10 mouse cellular contexts compared by ENCODE assay signal in the genomic region with DNA sequence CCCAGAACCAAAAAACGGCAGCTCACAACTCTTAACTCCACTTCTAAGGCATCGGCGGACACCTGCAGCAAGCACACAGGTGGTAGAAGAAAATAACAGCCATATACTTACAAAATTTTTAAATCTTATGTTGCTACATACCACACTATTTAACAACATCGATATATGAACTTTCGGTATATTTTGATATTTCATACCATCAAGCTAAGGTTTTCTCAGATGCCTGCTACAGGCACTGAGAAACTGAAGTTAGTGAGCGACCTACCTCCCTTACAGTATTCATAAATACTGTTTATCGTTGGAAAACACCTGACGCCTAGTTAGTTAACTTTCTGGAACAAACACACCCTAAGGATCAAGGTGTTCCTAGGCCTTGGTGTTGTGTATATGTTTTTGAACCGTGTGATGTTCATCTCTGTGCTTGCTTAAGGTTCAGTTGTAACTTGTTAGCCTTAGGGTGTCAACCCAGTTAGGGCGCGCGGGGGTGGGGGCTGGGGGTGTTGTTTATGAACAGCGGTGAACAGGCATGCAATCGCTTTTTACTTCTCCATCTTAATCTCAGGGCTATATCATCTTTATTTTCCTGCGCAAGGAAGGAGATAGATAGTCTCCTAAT. TPM values are rescaled to one million over a fixed set of nuclear protein-coding genes. Genes with fewer than 3 reads are reported as not detected.
DNase-seq lines count a peak whose midpoint lies in the region; ATAC-seq and TF ChIP-seq lines count a peak whose summit lies in the region.
"Had no signal": no experiment of that assay in that cellular context is flagged by ENCODE, and none has a peak within 500 bp of the region (broad histone marks: within the 10 kb centered on the region; RNA-seq: fewer than 3 reads in every experiment).

No protein-coding gene starts in this region.

- H3K4me3 ChIP-seq in heart, embryonic 11.5 days (ENCODE audit: low read depth, low read length): peak overlapping the region; percentile 70
- peak overlapping the region; percentile 18 for H3K4me3 ChIP-seq in E14TG2a.4 (replicated peaks; ENCODE audit: low read length)
- H3K4me3 ChIP-seq in heart, embryonic 14.5 days (ENCODE audit: control insufficient read depth in 1 of 2, insufficient read depth in 1 of 2, low read depth in 1 of 2, low read length in 2 of 2): peak overlapping the region in 1 of 2 experiments; percentile 76; a peak in 2 of 4 replicates
- peak overlapping the region; percentile 74 for H3K4me3 ChIP-seq in liver, embryonic 13.5 days (replicated peaks)

- peak overlapping the region; percentile 90 for H3K4me2 ChIP-seq in heart, embryonic 11.5 days
- peak overlapping the region; percentile 97 for H3K4me2 ChIP-seq in heart, embryonic 14.5 days (ENCODE audit: low read length)
- peak overlapping the region; percentile 86 for H3K4me2 ChIP-seq in liver, embryonic 13.5 days

- intact Hi-C loops in left cerebral cortex, postnatal 36 days (cut with DNase I): no loop called here

- H3K9ac ChIP-seq in heart, embryonic 11.5 days (ENCODE audit: low read depth, low read length): peak overlapping the region; percentile 86; the same call in 1 of the 2 replicates
- H3K9ac ChIP-seq in heart, embryonic 14.5 days (ENCODE audit: low read length): peak overlapping the region; percentile 88
- peak overlapping the region; percentile 79 for H3K9ac ChIP-seq in liver, embryonic 13.5 days

- peaks cover 15% of the 10 kb centered on the region for H3K36me3 ChIP-seq in heart, embryonic 11.5 days (ENCODE audit: control insufficient read depth, insufficient read depth, low read length)
- peaks cover 26% of the 10 kb centered on the region for H3K36me3 ChIP-seq in E14TG2a.4 (ENCODE audit: insufficient read depth, low read length)
- peaks cover 24% of the 10 kb centered on the region for H3K36me3 ChIP-seq in heart, embryonic 14.5 days (ENCODE audit: control insufficient read depth, insufficient read depth, low read length)
- peaks cover 20% of the 10 kb centered on the region for H3K36me3 ChIP-seq in liver, embryonic 13.5 days

- H3K9me3 ChIP-seq in heart, embryonic 11.5 days (replicated peaks; ENCODE audit: control insufficient read depth, low read length): no peaks in the 10 kb centered on the region
- H3K9me3 ChIP-seq in E14TG2a.4 (ENCODE audit: low read length): no peaks in the 10 kb centered on the region
- H3K9me3 ChIP-seq in heart, embryonic 14.5 days (ENCODE audit: control insufficient read depth, low read length): no peaks in the 10 kb centered on the region
- no peaks in the 10 kb centered on the region for H3K9me3 ChIP-seq in liver, embryonic 13.5 days (replicated peaks)

- 75% methylated on average over 15 of the region's 15 CpGs for WGBS in heart, embryonic 11.5 days (ENCODE audit: insufficient replicate concordance)
- 73% methylated on average over 15 of the region's 15 CpGs for WGBS in heart, embryonic 14.5 days
- 61% methylated on average over 15 of the region's 15 CpGs for WGBS in liver, embryonic 13.5 days (ENCODE audit: insufficient replicate concordance)

- no peak for DNase-seq in heart, adult 8-10 months (ENCODE audit: low spot score)
- no peak for DNase-seq in liver, embryonic 13.5 days
- DNase-seq in yolk sac, embryonic 10.5 days (ENCODE audit: low spot score): no peak
- no peak for DNase-seq in adrenal gland, postnatal 4 days (ENCODE audit: low spot score in 2 of 2)
- no peak for DNase-seq in left cerebral cortex, postnatal 36 days (ENCODE audit: low spot score in 2 of 2)

- no peak for ATAC-seq in heart, embryonic 11.5 days (replicated peaks; ENCODE audit: insufficient number of reproducible peaks, low FRiP score, low TSS enrichment)
- ATAC-seq in heart, embryonic 14.5 days (ENCODE audit: insufficient number of reproducible peaks, insufficient read depth, low FRiP score, low read depth): no peak
- ATAC-seq in liver, embryonic 13.5 days (ENCODE audit: low read depth): no peak

- H3K27ac ChIP-seq in heart, embryonic 11.5 days (ENCODE audit: low read depth, low read length): peak overlapping the region; percentile 73
- peak overlapping the region; percentile 89 to 93; a peak in 3 of 4 replicates for H3K27ac ChIP-seq in heart, embryonic 14.5 days (replicated peaks in 1 of 2; ENCODE audit: control insufficient read depth in 1 of 2, insufficient read depth in 1 of 2, low read depth in 2 of 2, low read length in 2 of 2)
- H3K27ac ChIP-seq in liver, embryonic 13.5 days: 0 out of 2 replicates have a peak overlapping the region, but pooled peaks have one; percentile 34

- TF ChIP-seq CTCF in E14TG2a.4 (conservative IDR thresholded peaks at IDR 0.05; ENCODE audit: low read length): no peak

- peaks cover 31% of the 10 kb centered on the region for H3K4me1 ChIP-seq in heart, embryonic 11.5 days (ENCODE audit: control insufficient read depth, insufficient read depth, low read length)
- H3K4me1 ChIP-seq in E14TG2a.4 (replicated peaks; ENCODE audit: low read depth, low read length): peaks cover 73% of the 10 kb centered on the region
- H3K4me1 ChIP-seq in heart, embryonic 14.5 days (ENCODE audit: control insufficient read depth in 2 of 2, insufficient read depth in 2 of 2, low read length in 2 of 2): peaks cover 10 to 36% of the 10 kb centered on the region in 2 experiments
- H3K4me1 ChIP-seq in liver, embryonic 13.5 days (replicated peaks): peaks cover 56% of the 10 kb centered on the region

- no peaks in the 10 kb centered on the region for H3K27me3 ChIP-seq in heart, embryonic 11.5 days (ENCODE audit: control insufficient read depth, insufficient read depth, low read length)
- H3K27me3 ChIP-seq in E14TG2a.4 (ENCODE audit: insufficient read depth, low read length): no peaks in the 10 kb centered on the region
- H3K27me3 ChIP-seq in heart, embryonic 14.5 days (ENCODE audit: control insufficient read depth, insufficient read depth, low read length): no peaks in the 10 kb centered on the region
- no peaks in the 10 kb centered on the region for H3K27me3 ChIP-seq in liver, embryonic 13.5 days

RNA-seq across cellular contexts. Expression of gene Txnip, which starts 1.6 kb away (rescaled TPM):
- polyA plus RNA-seq in heart, embryonic 11.5 days (2014; fragmentation: Nextera tagmentation; extraction: Ambion mirVana): 106 and 121 TPM in 2 replicates
- total RNA-seq in heart, adult 8-10 months (2022): 100 to 1,000 TPM; 346 to 908 (median 654) TPM
- 257 and 262 TPM in 2 replicates for polyA plus RNA-seq in heart, embryonic 14.5 days (2014; fragmentation: Nextera tagmentation; extraction: Ambion mirVana)
- polyA plus RNA-seq in liver, embryonic 13.5 days (2015; fragmentation: Nextera tagmentation; extraction: Ambion mirVana): 29.7 and 29.9 TPM in 2 replicates
- total RNA-seq in adrenal gland, postnatal 4 days (2021): 100 to 1,000 TPM; 980 to 992 TPM
- total RNA-seq in left cerebral cortex, postnatal 36 days (2021): 10 to 100 TPM; 19.5 to 21.8 TPM

RNA-seq across cellular contexts. Expression of gene Gm16253, which starts 20.7 kb away (rescaled TPM):
- 1.2 and 1.5 TPM in 2 replicates for polyA plus RNA-seq in heart, embryonic 11.5 days (2014; fragmentation: Nextera tagmentation; extraction: Ambion mirVana)
- total RNA-seq in heart, adult 8-10 months (2022): 1 to 10 TPM in 3 of 4 experiments, not detected in 1; 2.5 to 3.3 (median 3.2) TPM
- polyA plus RNA-seq in heart, embryonic 14.5 days (2014; fragmentation: Nextera tagmentation; extraction: Ambion mirVana): 0.68 and 0.81 TPM in 2 replicates
- polyA plus RNA-seq in liver, embryonic 13.5 days (2015; fragmentation: Nextera tagmentation; extraction: Ambion mirVana): 0.29 TPM in 1 of 2 replicates, not detected in the other
- not detected for total RNA-seq in adrenal gland, postnatal 4 days (2021)
- not detected for total RNA-seq in left cerebral cortex, postnatal 36 days (2021)
- total RNA-seq: common myeloid progenitor, adult 5-6 weeks; left cerebral cortex, postnatal 10 days had no signal

RNA-seq across cellular contexts. Expression of gene Hfe2, which starts 31.1 kb away (rescaled TPM):
- polyA plus RNA-seq in heart, embryonic 11.5 days (2014; fragmentation: Nextera tagmentation; extraction: Ambion mirVana): 7.4 and 9.3 TPM in 2 replicates
- total RNA-seq in heart, adult 8-10 months (2022): 100 to 1,000 TPM; 271 to 333 (median 312) TPM
- 10.8 and 11.7 TPM in 2 replicates for polyA plus RNA-seq in heart, embryonic 14.5 days (2014; fragmentation: Nextera tagmentation; extraction: Ambion mirVana)
- polyA plus RNA-seq in liver, embryonic 13.5 days (2015; fragmentation: Nextera tagmentation; extraction: Ambion mirVana): 1.3 and 1.7 TPM in 2 replicates
- total RNA-seq in adrenal gland, postnatal 4 days (2021): 10 to 100 TPM in 1 of 2 experiments, 1 to 10 TPM in 1; 3.9 to 11.2 TPM
- 1 to 10 TPM in 1 of 2 experiments, under 1 TPM in 1; 0.77 to 2.1 TPM for total RNA-seq in left cerebral cortex, postnatal 36 days (2021)
- total RNA-seq: common myeloid progenitor, adult 5-6 weeks had no signal

RNA-seq across cellular contexts. Expression of gene Polr3gl, which starts 37.9 kb away (rescaled TPM):
- polyA plus RNA-seq in heart, embryonic 11.5 days (2014; fragmentation: Nextera tagmentation; extraction: Ambion mirVana): 21.4 and 23.8 TPM in 2 replicates
- total RNA-seq in heart, adult 8-10 months (2022): 10 to 100 TPM; 31.7 to 35.2 (median 34.7) TPM
- 25.5 and 28.7 TPM in 2 replicates for polyA plus RNA-seq in heart, embryonic 14.5 days (2014; fragmentation: Nextera tagmentation; extraction: Ambion mirVana)
- 13.0 and 13.5 TPM in 2 replicates for polyA plus RNA-seq in liver, embryonic 13.5 days (2015; fragmentation: Nextera tagmentation; extraction: Ambion mirVana)
- total RNA-seq in adrenal gland, postnatal 4 days (2021): 10 to 100 TPM; 37.6 to 37.8 TPM
- 10 to 100 TPM; 22.5 to 29.9 TPM for total RNA-seq in left cerebral cortex, postnatal 36 days (2021)

RNA-seq across cellular contexts. Expression of gene Ankrd34a, which starts 40.3 kb away (rescaled TPM):
- 9.0 TPM in 2 replicates for polyA plus RNA-seq in heart, embryonic 11.5 days (2014; fragmentation: Nextera tagmentation; extraction: Ambion mirVana)
- 1 to 10 TPM; 1.1 to 2.5 (median 2.0) TPM for total RNA-seq in heart, adult 8-10 months (2022)
- 8.4 and 8.5 TPM in 2 replicates for polyA plus RNA-seq in heart, embryonic 14.5 days (2014; fragmentation: Nextera tagmentation; extraction: Ambion mirVana)
- 0.12 and 0.14 TPM in 2 replicates for polyA plus RNA-seq in liver, embryonic 13.5 days (2015; fragmentation: Nextera tagmentation; extraction: Ambion mirVana)
- 1 to 10 TPM in 1 of 2 experiments, under 1 TPM in 1; 0.59 to 1.5 TPM for total RNA-seq in adrenal gland, postnatal 4 days (2021)
- total RNA-seq in left cerebral cortex, postnatal 36 days (2021): 10 to 100 TPM; 68.9 to 75.7 TPM
- total RNA-seq: common myeloid progenitor, adult 5-6 weeks had no signal

Comparison
In these comparisons a context has a peak if more than half of its experiments do, and no peak if none do; other contexts are left out.
1. H3K27ac ChIP-seq: peak in every context shown above with its lines; median percentile 91 in heart, embryonic 14.5 days; 73 in heart, embryonic 11.5 days; 34 in liver, embryonic 13.5 days.
2. RNA of gene Txnip, which starts 1.6 kb away (total RNA-seq): 980 to 992 TPM in adrenal gland, postnatal 4 days and 346 to 908 TPM in heart, adult 8-10 months; 19.5 to 21.8 TPM in left cerebral cortex, postnatal 36 days; every median in the first group is over 10 times any median in the second.
3. RNA of gene Hfe2, which starts 31.1 kb away (total RNA-seq): 271 to 333 TPM in heart, adult 8-10 months; 3.9 to 11.2 TPM in adrenal gland, postnatal 4 days and 0.77 to 2.1 TPM in left cerebral cortex, postnatal 36 days; every median in the first group is over 10 times any median in the second.
4. Peak in every context shown above with its lines, with median percentiles within 50 percentile points of each other: H3K4me2 ChIP-seq and H3K9ac ChIP-seq.